Mouse (Mus musculus) thymus, postnatal 0 days (tissue): ENCODE data around the gene Ankrd28. TPM values are rescaled to one million over a fixed set of nuclear protein-coding genes. Genes with fewer than 3 reads are reported as not detected.
"Not testable (repeated sequence)": the region's sequence is repeated elsewhere in the genome, so short reads cannot be mapped to it uniquely, and the experiment has no call there.

Experiments
- DNase-seq: peaks from one replicate; pipeline ENCODE4 v3.0.0-alpha.2; 2015; ENCODE audit warnings: low spot score
- polyA plus RNA-seq: library from polyadenylated mRNA; unstranded; fragments of >200 nt; fragmentation: Nextera tagmentation; extraction: Ambion mirVana; gene quantifications from 2 replicates; pipeline ENCODE4 v1.2.1, GENCODE M21; 2015

Ankrd28 gene
- polyA plus RNA-seq, 1 experiment from 2014 or later, result 11.1 TPM

DNA sequence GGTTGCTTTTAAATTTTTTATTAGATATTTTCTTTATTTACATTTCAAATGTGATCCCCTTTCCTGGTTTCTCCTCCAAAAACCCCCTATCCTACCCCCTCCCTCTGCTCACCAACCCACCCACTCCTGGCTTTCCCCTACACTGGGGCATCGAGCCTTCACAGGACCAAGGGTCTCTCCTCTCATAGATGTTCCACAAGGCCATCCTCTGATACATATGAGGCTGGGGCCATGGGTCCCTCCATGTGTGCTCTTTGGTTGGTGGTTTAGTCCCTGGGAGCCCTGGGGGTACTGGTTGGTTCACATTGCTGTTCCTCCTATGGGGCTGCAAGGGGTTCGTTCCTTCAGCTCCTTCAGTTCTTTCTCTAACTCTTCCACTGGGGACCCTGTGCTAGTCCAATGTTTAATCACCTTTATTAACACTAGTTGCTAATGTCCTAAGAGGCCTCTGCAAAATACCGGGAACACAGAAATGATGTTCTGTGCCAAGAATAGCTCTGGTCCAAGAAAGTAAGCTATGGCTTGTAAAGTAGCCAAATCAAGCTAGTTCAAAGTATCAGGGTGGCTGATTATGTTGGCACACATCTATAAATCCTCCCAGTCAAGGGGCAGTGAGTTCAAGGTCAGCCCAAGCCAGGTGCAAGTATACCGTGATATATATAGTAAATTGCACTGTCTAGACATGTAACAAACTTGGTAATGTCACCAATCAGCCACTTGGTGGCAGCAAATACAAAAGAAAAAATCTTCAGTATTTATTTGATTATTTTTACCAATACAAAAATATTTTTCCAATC is 36.3 kb downstream of the Ankrd28 start:
- DNase-seq, result peak; percentile 40

DNA sequence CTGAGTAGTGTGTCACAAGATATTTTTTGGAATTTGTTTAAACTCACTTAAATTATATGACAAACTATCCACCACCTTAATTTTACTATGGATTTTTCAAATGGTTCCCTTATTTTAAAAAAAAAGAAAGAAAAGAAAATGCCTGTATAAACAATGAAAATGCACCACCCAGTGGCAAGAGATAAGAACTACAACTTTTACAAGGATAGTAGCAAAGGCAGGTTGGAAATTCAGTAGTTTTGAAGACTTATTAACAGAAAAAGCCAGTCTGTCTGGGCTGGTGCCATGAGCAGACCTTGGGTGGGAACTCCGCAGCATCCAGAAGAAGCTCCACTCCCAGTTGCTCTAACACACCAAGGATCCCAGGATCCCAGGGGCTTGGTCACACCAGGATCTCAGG is 39.7 kb downstream of the Ankrd28 start:
- peak; percentile 56 for DNase-seq

DNA sequence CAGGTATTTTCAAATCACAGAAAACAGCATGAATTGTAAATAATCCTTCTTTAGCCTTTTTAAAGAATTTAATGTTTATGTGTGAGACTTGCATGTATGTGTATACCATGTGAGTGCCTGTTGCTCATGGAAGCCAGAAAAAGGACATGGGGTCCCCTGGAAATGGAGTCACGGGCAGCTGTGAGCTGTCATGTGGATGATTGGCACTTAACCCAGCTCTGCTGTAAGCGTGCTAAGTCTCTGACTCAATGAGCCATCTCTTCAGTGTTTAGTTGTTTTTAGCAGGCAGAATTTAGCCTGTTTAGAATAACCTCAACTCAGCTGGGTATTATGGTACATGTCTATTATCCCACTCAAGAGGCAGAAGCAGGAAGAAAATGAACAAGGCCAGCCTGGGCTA is 43.5 kb downstream of the Ankrd28 start:
- DNase-seq, result no peak

DNA sequence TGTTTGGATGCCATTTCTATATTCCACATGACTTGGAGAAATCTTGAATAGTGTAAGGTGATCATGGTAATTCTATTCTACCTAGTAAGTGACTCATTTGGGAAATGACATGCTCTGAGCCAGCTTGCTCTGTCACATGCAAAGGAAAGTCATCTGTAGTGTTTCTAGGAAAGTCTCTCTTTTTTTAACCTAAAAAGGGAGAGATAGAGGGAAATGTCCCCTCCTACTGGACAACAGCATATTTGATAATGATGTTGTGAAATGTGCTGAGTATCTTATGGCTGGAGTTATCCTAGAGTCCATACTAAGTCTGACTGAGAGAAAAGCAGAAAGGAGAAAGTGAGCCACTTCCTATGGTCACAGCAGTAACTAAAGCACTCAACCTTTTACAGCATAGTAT is 44.8 kb downstream of the Ankrd28 start:
- no peak for DNase-seq

DNA sequence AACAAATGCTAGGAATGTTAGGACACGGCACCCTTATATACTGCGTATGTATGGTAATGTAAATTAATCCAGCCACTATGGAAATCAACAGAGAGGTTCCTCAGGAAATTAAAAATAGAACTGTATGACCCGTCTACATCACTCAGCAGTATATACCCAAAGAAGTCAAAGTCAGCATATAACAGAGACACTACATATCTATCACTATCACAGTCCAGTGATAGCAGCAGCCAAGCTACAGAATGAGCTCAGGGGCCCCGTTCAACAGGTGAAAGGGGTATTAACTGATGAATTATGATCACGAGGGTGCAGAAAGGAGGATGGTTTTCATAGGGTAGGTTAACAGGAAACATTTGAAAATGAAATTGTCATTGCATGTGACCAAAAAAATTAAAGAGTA is 45.5 kb downstream of the Ankrd28 start:
- DNase-seq, result no peak

DNA sequence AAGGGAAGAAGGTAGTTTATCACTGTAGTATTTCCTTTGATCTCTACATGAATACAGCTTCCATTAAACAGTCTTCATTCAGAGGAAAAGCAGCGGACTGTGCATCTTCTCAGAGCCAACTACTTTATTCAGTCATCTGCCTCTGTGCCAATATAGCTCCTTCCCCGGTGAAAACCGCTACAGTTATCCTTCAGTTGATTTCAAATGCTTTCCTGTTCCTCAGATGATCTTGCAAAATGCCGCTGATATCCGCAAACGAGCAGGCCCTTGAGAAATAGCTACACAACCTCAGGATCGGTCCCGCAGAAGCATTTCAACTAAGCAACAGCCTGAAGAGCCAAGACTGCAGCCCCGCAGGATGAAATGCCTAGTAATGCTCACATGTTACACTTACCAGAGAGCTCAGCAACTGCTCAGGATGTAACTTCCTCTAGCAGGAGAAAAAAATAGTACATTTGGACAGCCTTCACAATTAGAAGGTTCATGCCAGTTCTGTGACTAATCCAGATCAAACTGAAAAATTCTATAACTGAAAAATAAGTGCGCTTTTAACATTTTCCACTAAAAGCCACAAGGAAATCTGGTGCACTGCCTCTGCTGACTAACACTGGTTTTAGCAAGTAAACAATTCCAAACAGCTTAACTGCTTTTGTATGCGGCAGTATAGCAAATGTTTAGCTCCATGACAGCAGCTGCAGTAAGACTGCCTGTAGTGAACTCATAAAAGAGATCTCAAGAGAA is 49.0 kb downstream of the Ankrd28 start:
- peak; percentile 75 for DNase-seq

DNA sequence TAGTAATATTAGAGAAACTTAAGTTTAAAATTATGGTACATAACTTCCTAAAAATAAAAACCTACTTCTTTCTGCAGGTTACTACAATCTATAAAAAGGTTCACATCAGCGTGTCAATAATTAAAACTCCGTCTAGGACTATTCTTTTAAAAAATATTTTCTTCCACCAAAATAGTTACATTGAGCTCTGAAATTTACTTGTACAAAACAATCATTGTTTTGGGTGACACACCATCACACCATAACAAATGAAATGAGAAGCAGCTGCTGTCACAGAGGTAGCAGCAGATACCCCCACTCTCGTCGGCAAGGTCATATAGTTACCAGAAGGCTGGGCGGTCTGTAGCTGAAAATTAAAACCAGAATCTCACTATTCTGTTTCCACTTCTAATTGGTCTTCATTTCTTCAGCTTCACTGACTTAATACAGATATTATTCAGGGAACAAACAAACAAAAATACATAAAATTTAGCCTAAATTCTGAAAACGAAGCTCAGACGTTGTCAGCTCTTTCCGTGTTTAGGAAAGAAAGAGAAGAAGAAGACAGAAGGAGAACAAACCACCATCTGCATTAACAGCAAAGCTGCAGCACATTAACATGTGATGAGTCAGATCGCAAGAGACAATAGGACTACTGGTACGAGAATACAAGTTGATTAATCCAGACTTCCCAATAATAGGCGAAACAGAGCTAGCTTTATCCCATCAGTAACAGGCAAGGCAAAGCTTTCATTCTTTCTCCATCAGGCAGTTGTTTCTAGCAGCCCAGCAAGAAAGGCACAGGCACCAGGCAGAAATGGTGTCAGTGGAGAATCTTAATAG is 49.8 kb downstream of the Ankrd28 start:
- DNase-seq, result peak; percentile 28

DNA sequence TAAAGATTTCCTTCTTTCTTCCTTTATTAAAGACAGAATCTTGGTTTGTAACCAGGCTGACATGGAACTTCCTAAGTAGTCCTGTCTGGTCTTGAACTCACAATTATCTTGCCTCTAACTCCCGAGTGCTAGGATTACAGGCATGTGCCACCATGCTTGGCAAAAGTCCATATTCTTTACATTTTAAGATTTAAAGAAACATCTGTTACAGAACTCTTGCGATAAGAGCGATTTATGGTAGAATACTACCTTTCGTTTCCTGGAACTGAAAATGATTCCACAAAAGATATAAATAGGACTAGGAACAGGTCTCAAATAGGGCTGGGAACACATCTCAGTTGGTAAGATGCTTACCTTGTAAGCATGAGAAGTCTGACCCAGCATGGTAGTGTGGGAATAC is 56.9 kb downstream of the Ankrd28 start:
- no peak for DNase-seq

DNA sequence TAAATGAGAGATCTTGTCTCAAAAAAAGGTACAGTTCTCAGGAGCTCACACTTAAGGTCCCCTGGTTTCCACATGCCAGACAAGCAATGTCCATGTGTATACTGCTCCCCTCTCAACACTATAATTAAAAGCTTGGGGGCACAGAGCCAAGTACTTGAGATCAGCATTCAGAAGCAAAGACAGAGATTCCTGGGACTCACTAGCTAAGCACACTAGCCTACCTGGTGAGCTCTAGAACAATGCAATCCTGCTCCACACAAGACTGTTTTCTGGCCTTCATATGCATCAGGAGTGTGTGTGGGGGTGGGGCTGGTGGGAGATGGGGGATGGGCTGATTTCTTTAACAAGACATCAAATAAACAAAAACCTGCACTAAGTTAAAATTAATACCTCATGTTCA is 58.2 kb downstream of the Ankrd28 start:
- DNase-seq, result no peak

DNA sequence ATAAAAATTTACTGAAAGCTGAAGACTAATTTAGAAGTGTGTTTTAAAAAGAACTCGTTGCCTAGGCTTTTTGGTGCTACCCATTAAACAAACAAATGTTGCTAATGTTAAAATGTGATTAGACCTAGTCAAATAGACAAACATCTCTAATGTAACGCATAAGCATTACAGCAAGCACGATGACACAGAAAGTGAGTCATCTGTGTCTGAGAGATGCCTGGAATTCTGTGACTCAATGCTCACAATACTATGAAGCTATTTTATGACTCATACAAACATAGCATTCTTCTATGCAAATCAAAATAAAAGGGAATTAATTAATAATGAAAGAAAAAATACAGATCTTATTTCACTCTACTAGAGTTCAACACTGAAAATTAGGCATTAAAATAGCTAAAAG is 61.9 kb downstream of the Ankrd28 start:
- DNase-seq, result no peak

DNA sequence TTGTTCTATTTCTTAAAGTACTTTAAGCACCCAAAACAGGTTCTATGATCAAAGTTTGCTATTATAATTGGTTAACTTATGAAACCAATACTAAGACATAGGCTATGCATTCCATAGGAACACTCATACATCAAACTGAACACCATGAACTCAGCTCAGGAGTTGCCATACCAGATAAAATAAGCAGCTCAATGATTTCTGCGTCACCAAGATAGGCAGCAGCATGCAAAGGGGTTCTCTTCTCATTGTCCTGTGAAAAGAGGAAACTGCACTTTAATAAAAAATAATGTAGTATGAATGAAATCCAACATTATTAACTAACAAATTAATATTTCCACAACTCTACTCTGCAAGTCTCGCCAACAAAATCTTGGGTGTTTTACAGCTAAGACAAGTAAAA is 66.4 kb downstream of the Ankrd28 start:
- DNase-seq, result no peak

DNA sequence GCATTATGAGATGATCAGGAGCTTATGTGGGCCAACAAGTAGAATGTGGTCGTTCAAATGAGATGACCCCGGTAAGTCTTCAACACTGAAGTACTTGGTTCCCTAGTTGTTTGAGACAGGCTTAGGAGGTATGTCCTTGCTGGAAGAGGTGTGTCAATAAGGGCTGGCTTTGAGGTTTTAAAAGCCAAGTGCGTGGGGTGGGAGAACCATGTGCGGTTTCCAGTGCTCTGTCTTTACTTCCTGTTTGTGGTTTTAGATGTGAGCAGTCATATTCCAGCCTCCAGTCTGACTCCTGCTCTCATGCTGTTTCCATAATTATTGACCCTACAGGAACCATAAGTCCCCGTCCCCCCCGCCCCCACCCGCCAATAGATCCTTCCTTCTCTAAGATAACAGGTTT is 68.7 kb downstream of the Ankrd28 start:
- peak; percentile 23 for DNase-seq

DNA sequence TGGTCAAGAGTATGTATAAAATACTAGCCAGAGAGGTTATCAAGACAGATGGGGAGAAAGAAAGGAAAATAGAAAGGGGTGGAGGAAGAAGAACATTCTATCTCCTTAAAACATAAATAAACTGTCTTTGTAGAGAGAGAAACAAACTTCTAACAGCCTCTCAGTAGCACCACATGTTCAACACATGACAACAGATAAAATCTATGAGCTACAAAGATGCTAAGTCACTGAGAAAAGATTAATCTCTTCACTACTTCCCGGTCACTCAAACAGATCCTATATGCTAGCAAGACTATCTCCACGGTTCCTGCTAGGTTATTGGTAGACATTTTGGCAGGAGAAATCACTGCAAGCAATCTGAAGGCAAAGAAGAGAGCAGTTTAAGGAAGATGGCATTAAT is 71.3 kb downstream of the Ankrd28 start:
- no peak for DNase-seq

DNA sequence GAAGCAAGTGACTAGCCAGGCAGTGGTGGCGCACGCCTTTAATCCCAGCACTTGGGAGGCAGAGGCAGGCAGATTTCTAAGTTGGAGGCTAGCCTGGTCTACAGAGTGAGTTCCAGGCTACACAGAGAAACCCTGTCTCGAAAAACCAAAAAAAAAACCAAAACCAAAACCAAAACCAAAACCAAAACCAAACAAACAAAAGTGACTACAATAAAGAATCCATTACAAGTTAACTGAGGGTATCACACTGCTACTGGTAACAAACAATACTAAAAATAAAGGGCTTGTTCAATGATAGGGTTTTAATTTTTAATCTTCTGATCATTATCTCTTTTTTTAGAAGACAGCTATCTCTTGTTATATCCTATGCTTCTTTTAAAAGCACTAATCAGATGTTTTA is 72.0 kb downstream of the Ankrd28 start:
- not testable (repeated sequence) for DNase-seq

DNA sequence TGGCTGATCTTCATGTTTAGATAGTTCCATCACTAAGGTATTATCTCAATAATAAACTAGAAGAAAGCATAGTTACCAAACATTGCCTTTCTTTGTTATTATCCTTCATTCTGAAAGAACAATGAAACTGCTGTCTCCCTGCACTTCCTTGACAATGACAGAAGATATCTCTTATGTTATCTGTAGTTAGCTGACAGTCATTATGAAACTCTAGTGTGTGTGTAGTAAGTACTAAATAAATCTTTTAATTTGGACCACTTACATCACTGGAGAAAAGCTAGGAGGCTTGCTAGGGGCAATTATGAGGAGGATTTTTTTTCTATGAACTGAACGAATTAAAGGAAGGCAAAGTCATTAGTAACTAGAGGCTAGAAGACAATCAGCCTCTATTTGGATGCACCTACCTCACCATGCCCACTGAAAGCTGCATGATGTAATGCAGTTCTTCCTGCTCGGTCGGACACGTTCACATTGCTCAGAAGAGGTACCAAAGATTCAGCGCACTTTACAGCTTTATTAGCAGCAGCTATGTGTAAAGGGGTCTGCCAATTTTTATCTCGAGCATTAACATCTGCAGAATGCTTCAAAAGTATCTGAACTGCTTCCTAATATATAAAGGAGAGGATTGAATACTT is 82.1 kb downstream of the Ankrd28 start:
- no peak for DNase-seq

DNA sequence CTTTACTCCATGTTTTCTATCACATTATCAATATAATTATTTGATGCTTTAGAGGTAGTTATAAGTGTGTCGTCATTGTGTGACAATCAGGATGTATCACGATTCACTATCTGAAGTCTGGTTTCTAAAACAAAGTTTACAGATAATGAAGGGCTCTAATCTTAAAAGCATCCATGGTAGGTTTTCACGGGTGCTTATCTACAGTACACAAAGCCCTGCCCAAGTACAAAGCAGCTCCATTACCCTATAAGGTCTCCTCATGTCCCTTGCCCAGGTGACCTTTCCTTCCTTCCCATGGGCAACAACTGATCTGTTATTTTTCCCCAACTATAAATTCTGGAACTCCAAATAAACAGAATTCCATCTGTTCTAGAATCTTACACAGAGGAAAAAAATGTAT is 87.9 kb downstream of the Ankrd28 start:
- no peak for DNase-seq

DNA sequence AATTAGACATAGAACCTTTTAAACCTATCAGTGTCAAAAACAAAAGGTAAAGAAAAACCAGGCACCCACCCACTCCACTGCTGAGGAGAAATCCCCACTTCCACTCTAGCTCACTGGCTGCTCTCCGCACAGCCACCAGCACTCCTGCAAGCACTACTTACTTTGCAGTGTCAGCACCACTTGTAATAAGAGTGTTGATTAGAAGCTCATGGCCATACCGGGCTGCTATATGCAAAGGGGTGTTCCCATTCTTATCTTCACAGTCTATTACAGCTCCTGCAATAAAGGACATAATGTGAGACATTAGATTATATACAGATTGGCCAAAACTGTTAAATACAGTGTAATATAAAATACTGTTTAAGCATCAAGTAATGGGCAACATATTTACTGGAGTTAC is 95.6 kb downstream of the Ankrd28 start:
- no peak for DNase-seq

DNA sequence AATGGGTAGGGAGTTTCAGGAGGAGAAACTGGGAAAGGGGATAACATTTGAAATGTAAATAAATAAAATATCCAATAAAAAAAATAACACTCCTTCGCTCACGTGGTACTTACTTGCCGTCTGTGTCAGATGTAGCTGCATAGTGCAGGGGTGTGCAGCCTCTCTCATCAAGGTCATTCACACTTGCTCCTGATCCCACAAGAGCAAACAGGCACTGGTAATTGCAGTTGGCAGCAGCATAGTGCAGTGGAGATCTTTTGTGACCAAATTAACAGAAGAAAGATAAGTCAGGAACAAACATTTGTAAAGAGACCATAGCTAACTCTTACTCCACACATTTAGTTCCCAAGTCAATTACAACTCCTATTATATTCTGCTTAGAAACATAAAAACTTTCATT is 102.9 kb downstream of the Ankrd28 start:
- no peak for DNase-seq

DNA sequence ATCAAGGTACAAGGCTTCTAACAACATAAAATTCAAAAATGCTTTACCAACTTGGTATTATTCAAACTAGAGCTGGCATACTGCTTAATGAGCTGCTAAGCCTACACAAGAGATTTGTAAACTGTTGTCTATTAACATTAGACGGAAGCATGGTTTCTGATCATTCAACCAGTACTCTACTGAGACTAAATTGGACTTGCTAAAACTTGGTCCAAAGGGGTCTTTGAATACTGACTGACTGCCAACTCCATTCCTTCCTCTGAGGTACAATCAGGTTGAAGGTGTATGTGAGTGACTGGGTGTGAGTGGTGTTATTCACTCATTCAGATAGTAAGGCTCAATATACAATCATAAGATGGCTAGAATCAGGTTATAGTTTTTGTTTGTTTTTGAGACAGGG is 107.7 kb downstream of the Ankrd28 start:
- DNase-seq, result no peak

DNA sequence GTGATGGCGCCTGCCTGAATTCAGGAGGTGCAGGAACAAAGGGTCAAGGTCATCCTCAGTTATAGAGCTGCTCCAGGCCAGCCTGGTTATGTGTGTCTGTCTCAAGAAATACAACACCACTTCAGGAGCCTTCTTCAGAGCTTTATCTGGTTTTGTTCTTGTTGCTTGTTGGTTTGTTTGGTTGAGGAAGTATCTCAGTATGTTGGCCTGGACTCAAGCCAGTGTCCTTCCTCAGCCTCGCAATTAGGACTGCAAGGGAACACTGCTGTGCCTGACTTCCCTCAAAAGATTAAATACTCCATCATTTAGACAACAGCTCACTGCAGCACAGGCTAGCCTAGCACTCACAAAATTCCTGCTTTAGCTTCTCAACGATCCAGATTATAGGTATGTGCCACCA is 109.2 kb downstream of the Ankrd28 start:
- DNase-seq, result no peak

DNA sequence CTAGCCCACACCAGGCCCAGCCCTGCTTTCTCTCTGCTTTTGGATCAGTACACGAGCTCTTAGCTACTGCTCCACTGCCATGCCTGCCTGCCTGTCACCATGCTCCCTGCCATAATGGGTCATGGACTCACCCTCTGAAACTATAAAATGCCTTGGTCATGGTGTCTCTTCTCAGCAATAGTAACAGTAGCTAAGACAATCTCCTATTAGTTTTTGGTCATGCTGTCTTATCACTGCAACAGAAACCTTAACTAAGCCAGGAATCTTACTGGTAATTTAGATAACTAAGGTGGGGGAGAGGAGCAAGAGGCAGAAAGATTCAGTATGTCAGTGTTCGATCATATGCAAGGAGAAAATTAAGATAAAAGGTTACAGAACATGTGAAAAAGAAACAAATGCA is 112.1 kb downstream of the Ankrd28 start:
- DNase-seq, result no peak

DNA sequence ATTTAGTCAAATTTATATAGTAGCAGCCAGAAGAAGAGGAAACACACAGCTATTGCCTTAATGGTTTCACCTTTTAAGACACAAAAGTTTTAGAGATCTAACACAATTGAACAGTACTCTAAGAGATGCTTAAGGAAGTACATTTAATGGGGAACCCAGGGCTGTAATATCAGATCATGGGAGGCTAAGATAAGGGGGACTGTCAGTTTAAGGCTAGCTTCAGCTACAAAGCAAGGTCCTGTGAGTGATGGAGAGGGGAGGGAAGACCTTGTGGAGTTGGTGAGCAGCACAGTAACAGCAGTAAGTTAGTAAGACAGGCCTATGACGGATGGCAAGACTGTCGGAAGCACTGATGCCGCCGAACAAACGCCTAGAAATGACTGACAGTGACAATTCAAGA is 113.1 kb downstream of the Ankrd28 start:
- no peak for DNase-seq
